Mouse (Mus musculus) urinary bladder, adult 2 months (tissue): ENCODE results near the gene Ntrk3. TPM values are rescaled to one million over a fixed set of nuclear protein-coding genes. Genes with fewer than 3 reads are reported as not detected.

Experiments used
- DNase-seq: peaks from one replicate; pipeline ENCODE4 v3.0.0; 2022; ENCODE audit warnings: low spot score
- polyA plus RNA-seq: library from polyadenylated mRNA; depleted of rRNA; stranded (reverse); fragments of >200 nt; gene quantifications from 2 replicates; pipeline ENCODE4 v1.2.3, GENCODE M21; 2012

Gene Ntrk3
- polyA plus RNA-seq, 1 experiment: 2.4 TPM

GRCm38 (mm10) chr7:78443373-78444036, 294.3 kb downstream of the Ntrk3 start:
- DNase-seq: no peak

- no peak for DNase-seq
Measured at GRCm38 (mm10) chr7:78441706-78442105, 296.1 kb downstream of the Ntrk3 start.

- DNase-seq: no peak
Measured at GRCm38 (mm10) chr7:78440896-78441295, 296.9 kb downstream of the Ntrk3 start.

GRCm38 (mm10) chr7:78440476-78440875, 297.3 kb downstream of the Ntrk3 start:
- no peak for DNase-seq

- no peak for DNase-seq
Measured at GRCm38 (mm10) chr7:78439361-78440120, 298.3 kb downstream of the Ntrk3 start.

- no peak for DNase-seq
Measured at GRCm38 (mm10) chr7:78433617-78434144, 304.1 kb downstream of the Ntrk3 start.

- DNase-seq: no peak
Measured at GRCm38 (mm10) chr7:78431611-78432010, 306.2 kb downstream of the Ntrk3 start.

GRCm38 (mm10) chr7:78412172-78412571, 325.6 kb downstream of the Ntrk3 start:
- DNase-seq: no peak

GRCm38 (mm10) chr7:78409970-78410369, 327.8 kb downstream of the Ntrk3 start:
- no peak for DNase-seq

- DNase-seq: no peak
Measured at GRCm38 (mm10) chr7:78406641-78407291, 331.0 kb downstream of the Ntrk3 start.

- no peak for DNase-seq
Measured at GRCm38 (mm10) chr7:78404481-78404880, 333.3 kb downstream of the Ntrk3 start.

- DNase-seq: no peak
Measured at GRCm38 (mm10) chr7:78402495-78402894, 335.3 kb downstream of the Ntrk3 start.

- DNase-seq: no peak
Measured at GRCm38 (mm10) chr7:78400219-78400618, 337.6 kb downstream of the Ntrk3 start.

- no peak for DNase-seq
Measured at GRCm38 (mm10) chr7:78398377-78398776, 339.4 kb downstream of the Ntrk3 start.

- no peak for DNase-seq
Measured at GRCm38 (mm10) chr7:78397215-78397614, 340.6 kb downstream of the Ntrk3 start.

GRCm38 (mm10) chr7:78390019-78390418, 347.8 kb downstream of the Ntrk3 start:
- DNase-seq: no peak

- DNase-seq: no peak
Measured at GRCm38 (mm10) chr7:78388101-78388500, 349.7 kb downstream of the Ntrk3 start.

GRCm38 (mm10) chr7:78385971-78386370, 351.8 kb downstream of the Ntrk3 start:
- no peak for DNase-seq

GRCm38 (mm10) chr7:78384111-78384510, 353.7 kb downstream of the Ntrk3 start:
- no peak for DNase-seq

- no peak for DNase-seq
Measured at GRCm38 (mm10) chr7:78382126-78382525, 355.7 kb downstream of the Ntrk3 start.

GRCm38 (mm10) chr7:78379784-78380183, 358.0 kb downstream of the Ntrk3 start:
- DNase-seq: no peak

- no peak for DNase-seq
Measured at GRCm38 (mm10) chr7:78378306-78378705, 359.5 kb downstream of the Ntrk3 start.

GRCm38 (mm10) chr7:78376875-78377274, 360.9 kb downstream of the Ntrk3 start:
- no peak for DNase-seq
